Mouse (Mus musculus) lung, adult 2 months (tissue): ENCODE results near the gene Olfr571.

Experiments used
- CTCF ChIP-seq: fragments of 200-500 bp; IDR thresholded peaks from 2 replicates; pipeline ENCODE4 v1.5.1; 2011; ENCODE audit warnings: mild to moderate bottlenecking, low read length, control low read depth; ENCODE audit not compliant: insufficient read depth
- POLR2A ChIP-seq: fragments of 200-500 bp; IDR thresholded peaks from 2 replicates; pipeline ENCODE4 v1.6.1; 2011; ENCODE audit warnings: low read depth, mild to moderate bottlenecking, control low read depth, low read length, borderline replicate concordance; ENCODE audit errors: extremely low read depth

DNA sequence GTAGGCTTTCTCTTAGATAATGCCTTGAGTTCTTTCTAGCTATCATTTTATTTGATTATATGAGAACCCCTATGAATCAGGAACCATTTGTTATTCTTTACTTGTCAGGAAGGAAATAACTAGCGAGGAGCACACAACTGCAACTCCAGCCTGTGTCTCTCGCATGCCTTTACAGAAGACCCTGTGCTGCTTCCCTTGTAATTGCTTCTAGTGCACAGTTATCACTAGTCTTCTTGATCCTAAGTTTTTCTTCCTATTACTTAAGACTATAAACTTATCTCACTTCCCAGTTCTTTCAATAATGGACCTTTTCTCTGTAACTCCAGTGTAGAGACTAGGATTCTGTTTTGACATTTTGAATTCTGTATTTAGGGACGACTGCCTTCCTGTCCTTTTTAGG lies 40.8 kb upstream of the Olfr571 start:
- no peak for TF ChIP-seq CTCF
- no peak for TF ChIP-seq POLR2A
